Mouse (Mus musculus) left cerebral cortex, postnatal 36 days (tissue): Measurements from ENCODE around the gene Prss8. TPM values are rescaled to one million over a fixed set of nuclear protein-coding genes. Genes with fewer than 3 reads are reported as not detected.
"Not testable (repeated sequence)": the region's sequence is repeated elsewhere in the genome, so short reads cannot be mapped to it uniquely, and the experiment has no call there.

Source experiments
- DNase-seq, 2 experiments: peaks; one replicate each; pipeline ENCODE4 v3.0.0; 2021 to 2022; ENCODE audit warnings: low spot score in 2 of 2, mixed read lengths in 1 of 2
- intact Hi-C: fragments of 180-260 bp; cut with DNase I; formaldehyde crosslinking; loops from one replicate; pipeline ENCODE4 v1.15.1; 2025
- total RNA-seq, 2 experiments: library from RNA; stranded (reverse); gene quantifications; 2 replicates each; pipeline ENCODE4 v1.2.3; 2021

Prss8 gene
- total RNA-seq, 2 experiments from 2014 or later: not detected

GRCm38 (mm10) chr7:127899997-127900396, 29.9 kb downstream of the Prss8 start:
- no peak for DNase-seq

DNA sequence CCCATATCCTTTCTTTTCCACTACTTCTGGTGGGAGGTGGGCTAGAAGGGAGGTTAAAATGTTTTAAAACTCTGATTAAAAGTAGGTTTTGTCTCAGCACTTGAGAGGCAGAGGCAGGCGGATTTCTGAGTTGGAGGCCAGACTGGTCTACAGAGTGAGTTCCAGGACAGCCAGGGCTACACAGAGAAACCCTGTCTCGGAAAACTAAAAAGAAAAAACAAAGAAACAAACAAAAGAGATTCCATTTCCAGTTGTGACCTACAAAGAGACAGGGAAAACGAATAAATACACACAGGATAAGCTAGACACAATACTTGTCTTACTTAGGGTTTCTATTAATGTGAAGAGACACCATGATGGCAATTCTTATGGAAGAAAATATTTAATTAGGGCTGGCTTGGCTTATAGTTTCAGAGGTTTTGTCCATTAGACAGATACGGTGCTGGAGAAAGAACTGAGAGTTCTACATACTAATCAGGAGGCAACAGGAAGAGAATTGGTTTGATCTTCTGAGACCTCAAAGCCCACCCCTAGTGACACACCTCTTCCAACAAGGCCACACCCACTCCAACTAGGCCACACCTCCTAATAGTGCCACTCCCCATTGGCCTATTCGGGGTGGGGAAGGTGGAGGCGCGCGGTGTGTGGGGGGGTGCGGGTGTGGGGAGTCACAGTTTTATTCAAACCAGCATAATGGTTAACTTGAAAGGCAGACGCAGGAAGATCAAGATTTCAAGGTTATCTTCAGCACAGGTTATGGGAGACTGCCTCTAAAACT, 31.5 kb downstream of the Prss8 start:
- intact Hi-C loops: no loop called here
- DNase-seq: no peak

More at GRCm38 (mm10) chr7:127899997-127900396, 29.9 kb downstream of the Prss8 start:
- intact Hi-C loops: no loop called here

- intact Hi-C loops: no loop called here
- no peak for DNase-seq
Observed at GRCm38 (mm10) chr7:127897542-127897941, 32.4 kb downstream of the Prss8 start.

GRCm38 (mm10) chr7:127896384-127896783, 33.5 kb downstream of the Prss8 start:
- intact Hi-C loops: no loop called here

GRCm38 (mm10) chr7:127895891-127896290, 34.0 kb downstream of the Prss8 start:
- DNase-seq, intact Hi-C loops: not testable (repeated sequence)

More at GRCm38 (mm10) chr7:127896384-127896783, 33.5 kb downstream of the Prss8 start:
- no peak for DNase-seq

- peak; percentile 93 for DNase-seq
- intact Hi-C loops: no loop called here
Observed at GRCm38 (mm10) chr7:127895442-127895841, 34.5 kb downstream of the Prss8 start, which contains the start of the genes Gm21974 and Vkorc1. Gm21974 (minus strand) TSS chr7:127895454. Vkorc1 (minus strand) TSS chr7:127895617.

- intact Hi-C loops: no loop called here
- no peak for DNase-seq
Observed at GRCm38 (mm10) chr7:127894480-127894879, 35.4 kb downstream of the Prss8 start.

DNA sequence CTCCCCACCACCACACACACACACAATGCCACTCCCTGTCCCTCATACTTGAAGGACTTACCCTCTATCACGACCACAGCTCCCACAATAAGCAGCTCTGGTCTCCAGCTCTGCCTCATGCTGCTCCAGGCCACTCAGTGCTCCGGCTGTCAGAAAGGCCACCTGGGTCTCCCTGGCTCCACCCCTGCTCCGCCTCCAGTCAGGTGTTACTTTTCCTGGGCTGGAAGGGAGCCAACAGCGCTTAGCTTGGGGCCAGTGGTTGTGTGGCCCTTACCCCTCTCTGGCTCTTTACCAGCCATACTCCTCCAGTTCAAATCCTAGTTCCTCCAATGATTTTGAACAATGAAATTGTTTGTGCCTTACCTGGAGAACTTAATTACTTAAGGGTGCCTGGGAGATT, 39.1 kb downstream of the Prss8 start, which contains the start of gene Prss53:
Prss53 (minus strand) TSS at position 173 of the 400 bp plus-strand sequence.
- no peak for DNase-seq
- intact Hi-C loops: no loop called here

GRCm38 (mm10) chr7:127888821-127889220, 41.1 kb downstream of the Prss8 start:
- DNase-seq: no peak
- intact Hi-C loops: no loop called here

DNA sequence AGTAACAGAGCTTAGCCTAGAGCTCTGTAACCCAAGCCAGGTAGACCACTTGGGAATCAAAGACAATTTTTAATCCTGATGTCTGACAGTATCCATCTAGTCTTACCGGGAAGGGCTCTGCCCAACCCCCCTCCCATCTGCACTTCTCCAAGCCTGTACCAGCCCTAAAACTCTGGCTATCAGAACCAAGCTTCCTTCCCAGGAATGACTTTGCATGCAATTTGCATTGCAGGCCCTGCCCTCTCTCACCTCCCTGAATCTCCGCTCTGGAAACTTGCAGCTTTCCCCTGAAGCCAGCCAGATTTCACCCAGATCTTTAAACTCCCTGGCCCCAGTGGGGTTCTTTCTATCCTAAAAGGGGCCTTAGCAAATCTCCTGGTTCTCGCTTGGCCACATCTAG, 42.1 kb downstream of the Prss8 start:
- no peak for DNase-seq
- intact Hi-C loops: no loop called here

DNA sequence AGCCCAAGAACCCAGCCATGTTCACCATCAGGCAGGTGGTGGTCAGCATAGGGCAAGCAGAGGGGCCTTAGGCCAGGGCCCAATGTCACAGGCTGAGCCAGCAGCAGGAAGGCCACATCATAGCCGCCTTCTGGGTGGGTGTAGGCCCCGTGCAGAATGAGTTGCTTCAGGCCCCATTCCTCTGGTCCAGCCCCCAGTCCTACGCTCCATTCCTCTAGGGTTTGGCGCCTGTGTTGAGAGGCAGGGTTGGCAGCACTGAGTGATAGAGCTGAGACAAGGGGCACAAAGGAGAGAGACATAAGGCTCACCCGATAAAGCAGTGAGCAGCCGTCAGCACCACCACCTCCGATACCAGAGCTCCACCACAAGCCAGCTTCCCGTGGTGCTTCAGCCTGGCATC, 42.7 kb downstream of the Prss8 start:
- intact Hi-C loops: no loop called here
- DNase-seq: no peak

DNA sequence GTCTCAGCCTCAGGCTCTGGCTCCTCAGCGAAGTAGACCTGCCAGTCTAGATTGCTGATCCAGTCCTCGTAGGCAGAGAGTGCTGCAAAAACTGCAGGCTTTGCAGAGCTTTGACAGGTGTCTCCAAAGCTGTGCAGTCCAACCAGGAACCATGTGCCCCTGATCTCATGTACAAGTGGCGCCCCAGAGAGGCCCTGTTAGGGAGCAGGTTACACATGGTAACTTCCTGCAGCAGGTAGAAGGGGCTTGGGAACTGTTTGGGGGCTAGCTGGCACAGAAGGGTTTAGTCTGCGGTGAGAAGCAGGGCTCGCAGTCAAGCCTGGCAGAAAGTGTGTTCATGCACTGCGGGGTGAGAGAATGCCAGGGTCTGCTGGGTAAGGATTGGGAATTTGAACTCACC, 43.4 kb downstream of the Prss8 start:
- intact Hi-C loops: no loop called here
- no peak for DNase-seq

DNA sequence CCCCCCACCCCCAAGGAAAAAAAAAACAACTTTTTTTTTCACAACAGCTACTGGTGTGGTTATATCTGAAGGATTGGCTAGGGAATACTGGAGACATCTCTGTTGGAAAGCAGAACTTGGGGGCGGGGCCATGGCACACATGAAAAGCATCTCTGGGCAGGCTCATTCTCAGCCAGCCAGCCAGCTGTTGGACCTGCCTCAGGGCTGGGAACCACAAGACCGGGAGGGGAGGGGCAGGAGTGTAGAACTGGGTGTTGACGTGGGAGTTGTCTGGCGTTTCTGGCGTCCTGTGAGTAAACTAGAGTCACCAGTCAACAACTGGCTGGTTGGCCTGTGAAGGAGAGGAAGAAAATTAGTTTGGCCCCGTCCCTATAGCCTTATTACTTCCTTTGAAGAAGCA, 44.0 kb downstream of the Prss8 start:
- intact Hi-C loops: no loop called here
- no peak for DNase-seq

DNA sequence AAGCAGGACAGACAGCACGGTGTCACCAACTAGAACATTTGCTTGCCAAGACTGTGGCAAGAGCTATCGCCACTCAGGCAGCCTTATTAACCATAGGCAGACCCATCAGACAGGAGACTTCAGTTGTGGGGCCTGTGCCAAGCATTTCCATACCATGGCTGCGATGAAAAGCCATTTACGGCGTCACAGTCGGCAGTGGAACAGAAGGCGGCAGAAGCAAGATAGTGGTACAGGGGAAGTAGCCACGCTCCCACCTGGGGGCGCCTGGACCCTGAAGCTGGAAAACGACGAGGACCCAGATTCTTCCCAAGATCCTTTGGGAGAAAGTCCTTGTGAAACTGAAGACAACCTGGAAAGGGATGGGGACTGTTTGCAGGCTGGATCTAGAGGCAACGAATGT, 49.5 kb downstream of the Prss8 start:
- intact Hi-C loops: no loop called here
- DNase-seq: no peak

DNA sequence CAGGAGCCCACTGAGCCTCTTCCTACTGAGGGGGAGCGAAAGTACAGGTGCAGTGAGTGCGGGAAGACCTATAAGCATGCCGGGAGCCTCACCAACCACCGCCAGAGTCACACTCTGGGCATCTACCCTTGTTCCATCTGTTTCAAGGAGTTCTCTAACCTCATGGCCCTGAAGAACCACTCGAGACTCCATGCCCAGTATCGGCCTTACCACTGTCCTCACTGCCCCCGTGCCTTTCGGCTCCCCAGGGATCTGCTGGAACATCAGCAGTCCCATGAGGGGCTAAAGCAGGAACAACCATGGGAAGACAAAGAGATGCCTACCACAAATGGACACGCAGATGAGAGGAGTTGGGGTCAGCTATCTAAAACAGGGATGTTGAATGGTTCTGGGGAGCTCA, 50.6 kb downstream of the Prss8 start:
- DNase-seq: no peak
- intact Hi-C loops: no loop called here

DNA sequence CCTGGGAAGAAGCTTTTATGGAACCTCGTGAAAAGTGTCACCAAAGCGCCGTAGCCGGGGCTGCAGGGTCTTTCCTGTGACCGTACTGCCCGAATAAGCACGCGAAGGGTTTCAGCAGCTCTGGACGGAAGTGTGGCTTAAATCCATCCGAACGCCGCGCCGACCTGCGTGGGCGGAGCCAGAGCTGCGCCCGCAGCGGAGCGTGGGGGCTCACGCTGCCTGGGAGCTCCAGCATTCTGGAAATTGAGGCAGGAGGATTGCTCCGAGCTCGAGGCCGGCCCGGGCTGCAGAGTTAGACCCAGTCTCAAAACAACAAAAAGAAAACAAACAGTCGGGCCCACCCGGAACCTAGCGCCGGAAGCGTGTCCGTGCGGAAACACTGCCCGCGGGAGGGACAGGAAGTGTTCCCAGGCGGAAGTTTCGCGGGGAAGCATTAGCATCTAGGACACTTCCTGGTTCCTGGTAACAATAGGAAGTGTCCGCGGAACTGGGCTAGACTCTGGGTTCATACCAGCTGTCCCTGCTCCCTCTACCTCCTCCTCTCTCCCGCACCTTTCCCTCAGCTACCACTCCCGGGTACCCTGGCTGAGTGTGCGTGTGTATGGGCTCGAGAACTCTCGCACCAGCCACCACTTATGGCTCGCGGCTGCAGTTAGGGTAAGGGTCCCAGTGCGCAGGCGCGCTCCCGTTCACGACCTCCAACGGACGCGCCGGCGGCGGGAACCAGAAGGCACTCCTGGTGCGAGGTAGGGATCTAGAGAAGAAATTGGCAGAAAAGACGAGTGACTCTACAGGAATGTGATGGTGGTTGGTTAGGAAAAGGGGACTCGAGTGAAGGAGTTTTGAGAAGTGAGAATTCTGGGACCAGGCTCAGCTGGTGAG, 53.2 kb downstream of the Prss8 start, which contains the start of gene Zfp668:
Zfp668 (minus strand) TSS at position 362 of the 882 bp plus-strand sequence.
- intact Hi-C loops: loop anchor here (2.0 kb wide), 1 partner anchor 36 kb away; the partner anchor contains the start of gene Kat8

GRCm38 (mm10) chr7:127876041-127876466, 53.9 kb downstream of the Prss8 start, which contains the start of gene Zfp646:
Zfp646 (plus strand) TSS chr7:127876221.
- DNase-seq: peak in 1 of 2 experiments; percentile 78
- intact Hi-C loops: loop anchor here (2.0 kb wide), 1 partner anchor 37 kb away; the partner anchor contains the start of gene Kat8

More for the DNA sequence above, 53.2 kb downstream of the Prss8 start, which contains the start of gene Zfp668:
- DNase-seq: peak; percentile 88 to 90
